Mouse (Mus musculus) liver, embryonic 14.5 days (tissue): ENCODE data around the gene Smc4. TPM values are rescaled to one million over a fixed set of nuclear protein-coding genes. Genes with fewer than 3 reads are reported as not detected.

ENCODE experiments used
- ATAC-seq: fragments of 200-750 bp; cut with Nextera tagmentation; 2 replicates; pipeline ENCODE4 v1.8.0; 2017; ENCODE audit warnings: moderate number of reproducible peaks, mild to moderate bottlenecking, moderate library complexity; ENCODE audit not compliant: insufficient read depth
- DNase-seq, 3 experiments: peaks; one replicate each; pipeline ENCODE4 v3.0.0-alpha.2; 2012 to 2013; ENCODE audit warnings: low read depth in 3 of 3, low spot score in 3 of 3
- H3K27ac ChIP-seq: fragments of 300-500 bp; sonication (generic); 2 replicates; pipeline ENCODE4 v1.5.1; 2014; ENCODE audit warnings: moderate library complexity, mild to moderate bottlenecking, control low read depth, inconsistent platforms
- H3K27me3 ChIP-seq: fragments of 300-500 bp; sonication (generic); 2 replicates; pipeline ENCODE4 v1.6.1; 2014; ENCODE audit warnings: mild to moderate bottlenecking, low read length, moderate library complexity; ENCODE audit not compliant: control insufficient read depth, insufficient read depth
- H3K36me3 ChIP-seq: fragments of 300-500 bp; sonication (generic); replicated peaks from 2 replicates; pipeline ENCODE4 v1.6.1; 2014; ENCODE audit warnings: low read depth; ENCODE audit not compliant: control insufficient read depth, insufficient read depth
- H3K4me1 ChIP-seq, 2 experiments: fragments of 200-500 bp in 1 of 2; fragments of 300-500 bp in 1 of 2; sonication (generic) in 1 of 2; replicated peaks; 2 replicates each; pipeline ENCODE4 v1.6.1; 2012 to 2014; ENCODE audit warnings: antibody characterized with exemption in 1 of 2, inconsistent platforms in 1 of 2, low read length in 1 of 2; ENCODE audit not compliant: control insufficient read depth in 2 of 2, insufficient read depth in 2 of 2
- H3K4me2 ChIP-seq: fragments of 300-500 bp; sonication (generic); 2 replicates; pipeline ENCODE4 v1.6.1; 2014; ENCODE audit warnings: low read depth, mild to moderate bottlenecking, control low read depth, moderate library complexity
- H3K4me3 ChIP-seq, 2 experiments: fragments of 200-500 bp in 1 of 2; fragments of 300-500 bp in 1 of 2; sonication (generic) in 1 of 2; 2 replicates each; pipeline ENCODE4 v1.5.1; 2012 to 2014; ENCODE audit warnings: low read depth in 2 of 2, low read length in 2 of 2, mild to moderate bottlenecking in 2 of 2, control low read depth in 1 of 2, inconsistent platforms in 1 of 2, moderate library complexity in 1 of 2; ENCODE audit not compliant: insufficient read depth in 1 of 2
- H3K9ac ChIP-seq: fragments of 300-500 bp; sonication (generic); replicated peaks from 2 replicates; pipeline ENCODE4 v1.6.1; 2014; ENCODE audit warnings: mild to moderate bottlenecking, control low read depth, moderate library complexity
- H3K9me3 ChIP-seq: fragments of 300-500 bp; sonication (generic); 2 replicates; pipeline ENCODE4 v1.6.1; 2016; ENCODE audit warnings: low read length, mixed read lengths; ENCODE audit not compliant: control insufficient read depth
- CTCF ChIP-seq: IDR thresholded peaks from 2 replicates; pipeline ENCODE4 v1.5.1; 2016; ENCODE audit warnings: antibody characterized with exemption, low read depth, control low read depth
- EP300 ChIP-seq: IDR thresholded peaks from 2 replicates; pipeline ENCODE4 v1.6.1; 2016; ENCODE audit warnings: antibody characterized with exemption, low read depth
- WGBS: fragments of 180-500 bp; shearing (Covaris S2); extraction: QIAGEN DNeasy Blood & Tissue Kit; methylation state at CpG from one replicate; pipeline ENCODE4 v1.1.7; 2014; ENCODE audit not compliant: insufficient replicate concordance; 5-methylcytosine and 5-hydroxymethylcytosine counted together
- microRNA counts: library from miRNA; unstranded; fragments of <30 nt; microRNA quantifications from one replicate; lab custom pipeline; 2016
- microRNA-seq: library from miRNA; unstranded; fragments of <30 nt; microRNA quantifications from one replicate; pipeline ENCODE4, GENCODE M21; 2016
- polyA plus RNA-seq, 2 experiments: library from polyadenylated mRNA; depleted of rRNA in 1 of 2; stranded (reverse) in 1 of 2; unstranded in 1 of 2; fragments of >200 nt; fragmentation: Nextera tagmentation in 1 of 2; extraction: Ambion mirVana in 1 of 2; gene quantifications; 2 replicates each; pipeline versions ENCODE4 v1.2.1 to v1.2.3; 2012 to 2014

Smc4 gene
- polyA plus RNA-seq, 2 experiments = 50.6 to 124 TPM

- WGBS = 31% methylated on average over 1 of the region's 1 CpGs
- H3K27me3 ChIP-seq = no peaks in the 10 kb centered on the region
- no peak for DNase-seq
- no peak for ATAC-seq
- no peak overlapping the region for H3K4me2 ChIP-seq
- TF ChIP-seq EP300 (no peak), CTCF (no peak)
- no peak overlapping the region for H3K9ac ChIP-seq
- no peaks in the 10 kb centered on the region for H3K36me3 ChIP-seq
- H3K27ac ChIP-seq = no peak overlapping the region
- H3K9me3 ChIP-seq = no peaks in the 10 kb centered on the region
- H3K4me3 ChIP-seq = no peak overlapping the region
- H3K4me1 ChIP-seq = peaks cover 6 to 7% of the 10 kb centered on the region in 2 experiments; a peak in 3 of 4 replicates
Observed at GRCm38 (mm10) chr3:69062764-69063163, 58.2 kb downstream of the Smc4 start.

GRCm38 (mm10) chr3:69064005-69064404, 59.5 kb downstream of the Smc4 start:
- Histone ChIP-seq H3K4me1 (peaks cover 6 to 7% of the 10 kb centered on the region in 2 experiments; a peak in 3 of 4 replicates), H3K36me3 (no peaks in the 10 kb centered on the region), H3K4me3 (no peak overlapping the region), H3K4me2 (no peak overlapping the region), H3K27me3 (no peaks in the 10 kb centered on the region), H3K9ac (no peak overlapping the region), H3K9me3 (no peaks in the 10 kb centered on the region), H3K27ac (no peak overlapping the region)
- ATAC-seq (no peak), DNase-seq (peak in 2 of 3 experiments; percentile 54 to 64)
- WGBS = 54% methylated on average over 1 of the region's 1 CpGs
- TF ChIP-seq CTCF (peak; percentile 56; the same call in 1 of the 2 replicates), EP300 (no peak)

MicroRNAs within 50 kb of the gene (microRNA counts, 519-probe panel; counts per million panel counts)
- microRNA mmu-miR-15b (lab: Ali Mortazavi, UCI) = 9,283 counts per million, percentile 95 among the panel's probes with 10 or more counts

Small RNA genes within 50 kb of the gene (microRNA-seq; reads per million reads assigned to microRNA genes)
- gene Mir15b (8,805 reads per million, percentile 91 among the genes with 10 or more reads in this experiment), gene Mir16-2 (1,971 reads per million, percentile 79 among the genes with 10 or more reads in this experiment)

Other genes with a start within 250 kb of the Smc4 start
- gene 1110032F04Rik, start 135.2 kb upstream of the Smc4 start, polyA plus RNA-seq (2012; rRNA removed) = 0.68 and 0.69 TPM in 2 replicates
- 0.57 and 0.76 TPM in 2 replicates for gene 1110032F04Rik, start 135.2 kb upstream of the Smc4 start, polyA plus RNA-seq (2014; fragmentation: Nextera tagmentation; extraction: Ambion mirVana)
- gene Ift80, start 168 bp upstream of the Smc4 start, polyA plus RNA-seq (2012; rRNA removed) = 7.8 and 9.7 TPM in 2 replicates
- 6.2 and 6.4 TPM in 2 replicates for gene Ift80, start 168 bp upstream of the Smc4 start, polyA plus RNA-seq (2014; fragmentation: Nextera tagmentation; extraction: Ambion mirVana)
- gene Trim59, start 40.0 kb downstream of the Smc4 start, polyA plus RNA-seq (2012; rRNA removed) = 20.1 and 39.0 TPM in 2 replicates
- gene Trim59, start 40.0 kb downstream of the Smc4 start, polyA plus RNA-seq (2014; fragmentation: Nextera tagmentation; extraction: Ambion mirVana) = 121 and 136 TPM in 2 replicates
- 5.1 and 8.7 TPM in 2 replicates for gene Kpna4, start 122.4 kb downstream of the Smc4 start, polyA plus RNA-seq (2012; rRNA removed)
- gene Kpna4, start 122.4 kb downstream of the Smc4 start, polyA plus RNA-seq (2014; fragmentation: Nextera tagmentation; extraction: Ambion mirVana) = 13.2 and 13.3 TPM in 2 replicates
- 0.03 TPM in 1 of 2 replicates, not detected in the other for gene Arl14, start 217.7 kb downstream of the Smc4 start, polyA plus RNA-seq (2012; rRNA removed)
- not detected in 2 replicates for gene Arl14, start 217.7 kb downstream of the Smc4 start, polyA plus RNA-seq (2014; fragmentation: Nextera tagmentation; extraction: Ambion mirVana)